Mouse (Mus musculus) adrenal gland, postnatal 25 days (tissue): ENCODE data around the gene Ccr1l1. TPM values are rescaled to one million over a fixed set of nuclear protein-coding genes. Genes with fewer than 3 reads are reported as not detected.
"Not testable (repeated sequence)": the region's sequence is repeated elsewhere in the genome, so short reads cannot be mapped to it uniquely, and the experiment has no call there.

Experiments used
- DNase-seq: peaks from one replicate; pipeline ENCODE4 v3.0.0; 2021; ENCODE audit warnings: mixed read lengths
- long read RNA-seq: library from polyadenylated mRNA; stranded (forward); transcript quantifications from one replicate; pipeline ENCODE4 v2.0.0, GENCODE M21; 2021
- total RNA-seq: library from RNA; stranded (reverse); gene quantifications from 2 replicates; pipeline ENCODE4 v1.2.3, GENCODE M21; 2021

The Ccr1l1 gene
- not detected in 2 replicates for total RNA-seq
- long read RNA-seq, result 0 reads

DNA sequence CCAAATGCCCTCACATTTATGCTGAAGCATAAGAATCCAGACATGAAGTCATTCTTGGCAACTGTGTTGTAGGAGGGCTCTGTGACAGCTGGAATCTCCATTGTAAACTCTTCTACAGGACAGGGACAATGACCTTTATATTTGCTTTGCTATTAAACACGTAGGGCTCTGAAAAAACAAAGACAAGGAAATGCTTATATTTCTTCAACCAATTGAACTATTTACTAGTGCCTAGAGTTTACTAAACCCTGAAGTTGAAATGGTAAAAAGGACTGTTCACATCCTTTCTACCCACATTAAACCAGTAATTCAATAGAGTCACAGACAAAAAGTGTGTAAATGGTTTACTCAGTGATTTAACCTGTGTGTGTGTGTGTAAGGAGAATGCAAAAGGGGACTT is at the start of gene Ccr1l1:
TSS of gene Ccr1l1 (minus strand) at position 101 of the 400 bp plus-strand sequence.
- DNase-seq, result no peak

DNA sequence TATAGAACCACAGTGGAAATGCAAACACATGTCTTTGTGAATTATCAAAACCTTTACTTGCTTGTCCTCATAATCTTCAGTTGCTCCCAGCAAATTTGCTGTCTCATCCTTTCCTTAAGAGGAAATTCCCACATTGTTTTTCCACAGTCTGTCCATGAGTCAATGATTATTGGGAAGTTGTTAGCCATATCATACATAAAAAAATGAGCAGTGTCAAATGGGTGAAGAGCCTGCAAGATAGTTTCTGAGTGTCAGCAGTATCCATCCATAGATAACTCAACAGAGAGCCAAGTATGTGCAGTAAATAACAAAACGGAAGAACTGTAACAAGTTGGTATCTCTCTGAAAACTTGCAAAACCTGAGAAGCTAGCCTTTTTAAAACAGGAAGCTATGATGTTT is 43.5 kb upstream of the Ccr1l1 start, which contains the start of gene Ccr3:
TSS of gene Ccr3 (plus strand) at position 301 of the 400 bp plus-strand sequence.
- DNase-seq, result no peak

DNA sequence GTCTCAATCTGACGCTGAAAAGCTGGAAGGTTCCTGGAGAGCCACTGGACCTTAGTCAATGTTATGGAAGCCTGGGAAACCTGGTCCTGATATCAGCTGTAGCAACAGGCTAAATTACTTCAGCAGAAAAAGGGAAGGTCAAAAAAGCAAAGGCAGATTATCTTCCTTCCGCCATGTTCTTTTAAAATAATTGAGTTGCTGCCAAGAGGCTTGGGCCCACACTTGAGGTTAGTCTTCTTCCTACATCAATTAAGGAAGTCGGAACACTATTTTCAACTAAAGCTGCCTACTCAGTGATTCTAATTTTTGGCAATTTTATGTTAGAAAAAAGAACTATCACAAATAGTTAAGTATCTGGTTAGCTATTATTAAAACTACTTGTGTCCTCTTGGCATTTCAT is 41.7 kb upstream of the Ccr1l1 start:
- DNase-seq, result no peak

- no peak for DNase-seq
These were observed 37.8 kb upstream of the Ccr1l1 start for GRCm38 (mm10) chr9:124016048-124016447.

DNA sequence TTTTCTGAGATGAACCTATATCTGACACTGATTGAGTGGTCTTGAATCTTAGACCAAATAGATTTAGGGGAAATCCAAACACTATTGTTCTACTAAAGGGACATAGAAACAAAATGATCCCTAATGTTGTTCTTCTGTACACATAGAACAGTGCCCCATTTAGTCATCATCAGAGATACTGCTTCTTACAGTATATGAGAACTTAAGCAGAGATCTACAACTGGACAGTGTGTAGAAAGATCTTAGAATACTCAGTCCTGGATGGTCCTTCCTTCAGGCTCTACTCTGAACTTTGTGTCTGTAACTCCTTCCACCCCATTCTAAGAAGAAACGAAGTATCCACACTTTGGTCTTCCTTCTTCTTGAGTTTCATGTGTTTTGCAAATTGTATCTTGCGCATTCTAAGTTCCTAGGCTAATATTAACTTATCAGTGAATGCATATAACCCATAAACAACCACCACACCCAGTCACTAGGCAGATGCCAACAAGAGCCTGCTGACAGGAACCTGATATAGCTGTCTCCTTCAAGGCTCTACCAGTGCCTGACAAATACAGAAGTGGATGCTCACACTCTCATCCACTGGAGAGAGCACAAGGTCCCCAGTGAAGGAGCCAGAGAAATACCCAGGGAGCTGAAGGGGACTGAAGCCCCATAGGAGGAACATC is 36.9 kb upstream of the Ccr1l1 start:
- no peak for DNase-seq

- no peak for DNase-seq
These were observed 35.1 kb upstream of the Ccr1l1 start for GRCm38 (mm10) chr9:124013270-124013669.

- DNase-seq, result no peak
These were observed 34.5 kb upstream of the Ccr1l1 start for GRCm38 (mm10) chr9:124012691-124013090.

- no peak for DNase-seq
These were observed 21.6 kb upstream of the Ccr1l1 start for GRCm38 (mm10) chr9:123999784-124000183.

- DNase-seq, result no peak
These were observed 19.5 kb upstream of the Ccr1l1 start for GRCm38 (mm10) chr9:123997719-123998118.

- DNase-seq, result no peak
These were observed 13.2 kb upstream of the Ccr1l1 start for GRCm38 (mm10) chr9:123991312-123991906.

DNA sequence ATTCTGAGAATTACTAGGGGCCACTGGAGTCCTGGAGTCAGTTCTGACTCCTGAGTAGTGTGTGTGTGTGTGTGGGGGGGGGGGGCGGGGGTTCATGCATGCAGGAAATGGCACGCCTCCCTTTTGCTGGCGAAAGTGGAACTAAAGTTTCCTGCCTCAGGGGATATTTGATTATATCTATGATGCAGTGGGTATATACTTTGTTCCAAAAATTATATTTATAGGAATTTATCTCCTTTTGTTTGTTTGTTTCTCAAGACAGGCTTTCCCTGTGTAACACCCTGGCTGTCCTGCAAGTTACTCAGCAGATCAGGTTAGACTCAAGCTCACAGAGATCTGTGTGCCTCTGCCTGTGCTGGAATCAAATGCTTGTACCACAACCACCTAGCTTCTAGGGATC is 11.5 kb upstream of the Ccr1l1 start:
- DNase-seq, result no peak

DNA sequence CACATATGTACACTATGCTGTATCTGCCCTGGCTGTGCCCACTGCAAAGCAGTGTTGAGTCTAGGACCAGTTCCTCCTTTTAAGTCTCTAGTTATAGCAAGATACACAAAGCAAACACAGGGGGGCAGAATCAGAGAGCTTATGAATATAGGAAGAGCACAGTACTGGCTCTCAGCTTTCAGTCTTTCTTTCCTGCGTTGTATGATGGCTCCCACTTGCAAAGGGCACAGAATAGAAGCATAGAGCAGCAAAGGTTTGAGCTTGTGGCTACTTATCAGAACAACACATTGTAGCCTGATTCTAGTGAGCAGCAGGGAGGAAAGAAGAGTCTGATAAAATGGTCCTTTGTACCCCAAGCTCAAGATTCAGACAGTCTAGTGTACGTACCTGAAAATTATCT is 8.0 kb upstream of the Ccr1l1 start:
- DNase-seq, result no peak

- no peak for DNase-seq
These were observed 6.7 kb upstream of the Ccr1l1 start for GRCm38 (mm10) chr9:123984943-123985342.

- no peak for DNase-seq
These were observed 4.5 kb upstream of the Ccr1l1 start for GRCm38 (mm10) chr9:123982720-123983119.

DNA sequence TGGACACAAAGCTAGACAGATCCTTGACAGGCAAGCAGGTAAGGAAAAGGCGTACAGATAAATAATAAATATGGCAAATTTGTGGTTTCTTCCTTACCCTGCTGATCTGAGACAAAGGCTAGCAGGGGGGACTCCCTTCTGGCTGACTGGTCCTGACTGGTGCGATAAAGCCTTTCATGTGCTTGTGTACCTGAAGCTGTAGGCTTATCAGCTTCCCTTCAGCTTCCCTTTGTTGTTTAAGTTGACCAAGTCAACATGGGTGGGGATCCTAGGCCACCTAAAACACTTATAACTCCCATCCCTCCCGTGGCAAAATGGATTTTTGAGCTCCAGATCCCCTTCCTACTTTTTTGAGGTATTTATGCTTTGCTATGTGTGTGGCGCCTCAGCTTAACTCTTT is 3.7 kb upstream of the Ccr1l1 start:
- no peak for DNase-seq

- not testable (repeated sequence) for DNase-seq
These were observed 2.8 kb upstream of the Ccr1l1 start for GRCm38 (mm10) chr9:123980858-123981475.

GRCm38 (mm10) chr9:123976876-123977663 is 1.1 kb downstream of the Ccr1l1 start:
- DNase-seq, result no peak

DNA sequence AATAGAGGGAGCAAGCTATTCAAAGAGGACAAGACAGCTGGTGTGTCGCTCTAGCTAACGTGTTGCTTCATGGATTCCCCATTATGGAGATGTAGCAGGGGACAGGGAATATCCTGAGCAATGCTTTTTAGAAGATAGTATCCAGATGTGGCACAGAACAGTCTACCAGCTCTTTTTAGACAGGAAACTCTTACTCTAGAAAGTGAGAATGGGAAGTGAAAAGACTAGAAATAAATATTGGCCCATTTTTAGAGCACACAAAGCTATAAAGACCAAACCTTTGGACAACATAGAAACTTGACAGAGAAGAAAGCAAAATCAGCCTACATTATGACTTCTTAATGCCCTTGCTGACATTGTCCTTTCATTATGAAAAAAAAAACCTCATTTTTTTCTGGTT is 2.6 kb downstream of the Ccr1l1 start:
- no peak for DNase-seq

DNA sequence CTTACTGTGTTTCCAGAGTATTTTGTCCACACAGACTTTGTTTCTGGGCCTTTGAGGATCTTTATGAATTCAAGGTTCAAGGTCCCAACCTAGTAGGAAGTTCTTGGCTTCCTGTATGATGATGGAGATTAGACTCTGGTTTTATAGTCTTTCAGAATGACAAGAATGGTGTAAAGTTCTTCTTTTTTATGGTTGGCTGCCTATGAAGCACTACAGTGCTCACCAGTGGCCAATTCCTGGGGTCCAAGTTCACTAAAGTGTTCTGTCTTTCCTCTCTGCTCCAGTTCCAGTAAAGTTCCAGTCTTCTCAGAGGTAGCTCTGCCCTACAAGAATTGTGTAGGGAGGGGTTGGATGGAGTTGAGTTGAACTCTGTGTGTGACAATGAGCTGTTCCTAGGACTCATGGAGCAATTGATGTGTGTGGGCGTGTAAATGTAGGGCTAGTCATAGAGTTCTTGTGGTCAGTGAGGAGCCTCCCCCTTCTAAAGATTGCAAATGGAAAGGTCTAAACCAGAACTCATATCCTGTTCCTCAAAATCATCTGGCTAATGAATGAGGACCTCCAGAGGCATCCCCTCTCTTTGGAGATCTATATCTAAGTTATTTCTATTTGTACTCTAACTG is 9.8 kb downstream of the Ccr1l1 start, which contains the start of gene Ccr1:
TSS of gene Ccr1 (minus strand) at position 403 of the 623 bp plus-strand sequence.
- no peak for DNase-seq

DNA sequence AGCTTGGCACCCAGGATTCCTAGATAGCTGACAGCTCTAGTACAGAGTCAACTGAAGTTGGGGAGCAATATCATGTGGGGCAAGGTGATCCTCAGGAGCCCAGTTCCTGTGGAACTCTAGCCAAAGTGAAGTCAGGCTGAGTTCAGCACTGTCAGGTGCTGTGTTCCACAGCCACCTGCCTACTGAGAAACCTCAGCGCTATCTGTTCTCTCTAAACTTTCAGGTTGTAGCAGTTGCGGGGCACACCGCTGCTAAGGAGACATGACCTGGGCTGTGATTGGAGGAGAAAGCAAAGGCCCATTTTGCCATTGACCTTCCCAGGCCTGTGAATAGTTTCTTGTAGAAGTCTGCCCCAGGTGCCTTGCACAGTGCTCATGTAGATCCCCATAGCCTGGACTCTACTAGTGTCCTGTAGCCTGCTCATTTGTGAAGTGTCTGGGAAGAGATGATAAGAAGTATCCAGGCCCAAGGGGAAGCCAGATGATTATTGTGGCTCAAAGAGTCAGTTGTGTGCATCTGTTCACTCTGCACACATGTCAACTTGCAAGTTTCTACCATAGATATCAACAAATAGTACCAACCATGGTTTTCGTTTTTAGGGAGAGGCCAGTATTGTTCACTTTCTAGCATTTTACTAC is 11.2 kb downstream of the Ccr1l1 start:
- DNase-seq, result not testable (repeated sequence)

- DNase-seq, result no peak
These were observed 13.4 kb downstream of the Ccr1l1 start for GRCm38 (mm10) chr9:123964776-123965175.

- no peak for DNase-seq
These were observed 18.0 kb downstream of the Ccr1l1 start for GRCm38 (mm10) chr9:123960161-123960560.
